8 mouse cellular contexts compared by ENCODE assay signal in the genomic region with DNA sequence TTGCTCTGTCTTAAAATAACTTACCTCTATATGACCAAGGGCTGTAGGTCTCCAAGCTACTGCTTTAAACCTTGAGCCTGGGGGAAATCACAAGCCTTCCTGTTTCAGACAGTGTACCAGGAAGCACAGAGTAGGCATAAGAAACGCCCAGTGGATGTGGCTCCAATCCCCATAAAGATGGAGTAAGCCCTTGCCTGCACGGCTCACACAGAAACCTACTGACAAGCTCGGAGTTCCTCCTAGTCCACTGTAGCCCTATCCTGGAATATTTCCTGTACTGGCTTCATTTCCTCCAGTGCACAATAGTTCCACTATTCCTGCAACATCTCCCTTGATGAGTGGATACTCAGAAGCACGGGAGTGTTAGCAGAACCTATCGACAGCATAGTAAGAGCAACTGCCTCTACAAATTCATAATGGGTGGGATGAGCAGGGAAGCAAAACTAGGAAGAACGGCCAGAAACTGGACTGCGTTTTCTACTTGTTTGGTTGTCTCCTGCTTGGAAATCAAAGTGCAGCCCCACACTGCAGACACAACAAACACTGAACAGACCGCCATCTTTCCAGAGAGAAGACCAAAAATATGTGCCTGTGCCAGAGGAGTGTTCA. TPM values are rescaled to one million over a fixed set of nuclear protein-coding genes. Genes with fewer than 3 reads are reported as not detected.
DNase-seq lines count a peak whose midpoint lies in the region; ATAC-seq lines count a peak whose summit lies in the region.

No protein-coding gene starts in this region.

- no peaks in the 10 kb centered on the region for H3K9me3 ChIP-seq in kidney, embryonic 15.5 days (replicated peaks)
- H3K9me3 ChIP-seq in intestine, embryonic 14.5 days (ENCODE audit: control insufficient read depth, low read length), result no peaks in the 10 kb centered on the region

- peaks cover 25% of the 10 kb centered on the region for H3K36me3 ChIP-seq in kidney, embryonic 15.5 days
- H3K36me3 ChIP-seq in intestine, embryonic 14.5 days (ENCODE audit: control insufficient read depth, insufficient read depth, low read length), result peaks cover 10% of the 10 kb centered on the region

- peak overlapping the region; percentile 71 for H3K27ac ChIP-seq in kidney, embryonic 15.5 days
- peak overlapping the region; percentile 54; the same call in 1 of the 2 replicates for H3K27ac ChIP-seq in intestine, embryonic 14.5 days (ENCODE audit: low read depth)

- H3K4me3 ChIP-seq in kidney, embryonic 15.5 days (replicated peaks), result 0 out of 2 replicates have a peak overlapping the region, but pooled peaks have one; percentile 4
- no peak overlapping the region for H3K4me3 ChIP-seq in intestine, embryonic 14.5 days (ENCODE audit: low read depth, low read length)

- peaks cover 54% of the 10 kb centered on the region for H3K4me1 ChIP-seq in kidney, embryonic 15.5 days
- peaks cover 26% of the 10 kb centered on the region for H3K4me1 ChIP-seq in intestine, embryonic 14.5 days (replicated peaks; ENCODE audit: control insufficient read depth, insufficient read depth, low read length)

- no peak overlapping the region for H3K9ac ChIP-seq in kidney, embryonic 15.5 days
- H3K9ac ChIP-seq in intestine, embryonic 14.5 days (ENCODE audit: low read length), result no peak overlapping the region

- peak overlapping the region; percentile 20; the same call in 1 of the 2 replicates for H3K4me2 ChIP-seq in kidney, embryonic 15.5 days
- H3K4me2 ChIP-seq in intestine, embryonic 14.5 days (ENCODE audit: low read length), result peak overlapping the region; percentile 16

- ATAC-seq in kidney, embryonic 15.5 days (replicated peaks; ENCODE audit: low FRiP score), result no peak
- peak; percentile 42 for ATAC-seq in common myeloid progenitor, adult 5-6 weeks (replicated peaks; ENCODE audit: low read depth, poor library complexity, severe bottlenecking)
- ATAC-seq in intestine, embryonic 14.5 days (replicated peaks; ENCODE audit: low FRiP score, low TSS enrichment, low read depth), result no peak

- H3K27me3 ChIP-seq in kidney, embryonic 15.5 days, result no peaks in the 10 kb centered on the region
- H3K27me3 ChIP-seq in intestine, embryonic 14.5 days (replicated peaks; ENCODE audit: control insufficient read depth, insufficient read depth, low read length), result no peaks in the 10 kb centered on the region

- WGBS in kidney, embryonic 15.5 days, result 70% methylated on average over 8 of the region's 8 CpGs
- 65% methylated on average over 8 of the region's 8 CpGs for WGBS in intestine, embryonic 14.5 days

- no peak for DNase-seq in kidney, postnatal 25 days
- no peak for DNase-seq in intestine, embryonic 14.5 days (ENCODE audit: low spot score)
- peak; percentile 20 to 25 for DNase-seq in lung, postnatal 4 days
- DNase-seq in embryo, embryonic 9.5 days (ENCODE audit: extremely low spot score), result no peak
- no peak for DNase-seq in right cerebral cortex, postnatal 25 days
- no peak for DNase-seq in urinary bladder, postnatal 4 days (ENCODE audit: low spot score in 2 of 2)

RNA-seq across cellular contexts. Expression of a gene that starts 7.0 kb away (rescaled TPM):
- polyA plus RNA-seq in kidney, embryonic 15.5 days (2015; fragmentation: Nextera tagmentation; extraction: Ambion mirVana), result 5.0 and 5.7 TPM in 2 replicates
- total RNA-seq in common myeloid progenitor, adult 5-6 weeks (2017), result 7.7 and 11.5 TPM in 2 replicates
- polyA plus RNA-seq in intestine, embryonic 14.5 days (2014; fragmentation: Nextera tagmentation; extraction: Ambion mirVana), result 7.5 and 8.9 TPM in 2 replicates

Comparison
In these comparisons a context has a peak if more than half of its experiments do, and no peak if none do; other contexts are left out.
1. DNase-seq: peak in lung, postnatal 4 days (2 of 2); none in kidney, postnatal 25 days (0 of 2), intestine, embryonic 14.5 days (single experiment), embryo, embryonic 9.5 days (single experiment), right cerebral cortex, postnatal 25 days (single experiment) and urinary bladder, postnatal 4 days (0 of 2).